Mouse (Mus musculus) heart, postnatal 10 days (tissue): Measurements from ENCODE around the gene Tdrd9. TPM values are rescaled to one million over a fixed set of nuclear protein-coding genes. Genes with fewer than 3 reads are reported as not detected.
A peak's percentile ranks its signal among the peaks of the same experiment; 100 is the strongest.

Experiments
- DNase-seq, 2 experiments: peaks; one replicate each; pipeline ENCODE4 v3.0.0; 2021
- intact Hi-C: fragments of 180-260 bp; cut with DNase I; formaldehyde crosslinking; loops from one replicate; pipeline ENCODE4 v1.15.1; 2025
- total RNA-seq, 2 experiments: library from RNA; stranded (reverse); gene quantifications; 2 replicates each; pipeline ENCODE4 v1.2.3; 2021

The Tdrd9 gene
- total RNA-seq, result under 1 TPM; 0.15 to 0.26 TPM

GRCm38 (mm10) chr12:111971231-111971686 is at the start of gene Tdrd9:
Gene Tdrd9 (plus strand): TSS chr12:111971559.
- intact Hi-C loops, result no loop called here
- no peak for DNase-seq

- DNase-seq, result no peak
- intact Hi-C loops, result no loop called here
These were observed 48.2 kb upstream of the Tdrd9 start for GRCm38 (mm10) chr12:111923117-111923516.

GRCm38 (mm10) chr12:111927338-111927737 is 44.0 kb upstream of the Tdrd9 start:
- DNase-seq, result peak; percentile 69

GRCm38 (mm10) chr12:111928411-111928966 is 42.9 kb upstream of the Tdrd9 start:
- no peak for DNase-seq
- intact Hi-C loops, result no loop called here

More at GRCm38 (mm10) chr12:111927338-111927737, 44.0 kb upstream of the Tdrd9 start:
- intact Hi-C loops, result no loop called here

GRCm38 (mm10) chr12:111931411-111932025 is 39.8 kb upstream of the Tdrd9 start:
- DNase-seq, result no peak
- intact Hi-C loops, result no loop called here

GRCm38 (mm10) chr12:111932513-111932912 is 38.8 kb upstream of the Tdrd9 start:
- intact Hi-C loops, result no loop called here
- no peak for DNase-seq

- DNase-seq, result peak; percentile 53 to 57
- intact Hi-C loops, result no loop called here
These were observed 38.2 kb upstream of the Tdrd9 start for GRCm38 (mm10) chr12:111933032-111933704.

- intact Hi-C loops, result no loop called here
- no peak for DNase-seq
These were observed 37.4 kb upstream of the Tdrd9 start for GRCm38 (mm10) chr12:111933971-111934370.

GRCm38 (mm10) chr12:111936706-111937550 is 34.4 kb upstream of the Tdrd9 start:
- DNase-seq, result peak; percentile 53 to 61

GRCm38 (mm10) chr12:111938623-111939177 is 32.7 kb upstream of the Tdrd9 start:
- DNase-seq, result no peak
- intact Hi-C loops, result no loop called here

More at GRCm38 (mm10) chr12:111936706-111937550, 34.4 kb upstream of the Tdrd9 start:
- intact Hi-C loops, result no loop called here

GRCm38 (mm10) chr12:111943421-111944064 is 27.8 kb upstream of the Tdrd9 start:
- intact Hi-C loops, result loop anchor here (2.0 kb wide), 2 partner anchors 27 to 37 kb away; no protein-coding TSS in a partner anchor

GRCm38 (mm10) chr12:111944065-111944987 is 27.0 kb upstream of the Tdrd9 start:
- intact Hi-C loops, result loop anchor here (2.0 kb wide), 2 partner anchors 28 to 38 kb away; no protein-coding TSS in a partner anchor
- DNase-seq, result peak; percentile 46 to 47

More at GRCm38 (mm10) chr12:111943421-111944064, 27.8 kb upstream of the Tdrd9 start:
- DNase-seq, result peak in 1 of 2 experiments; percentile 40

- intact Hi-C loops, result loop anchor here (2.0 to 5.0 kb wide), 3 partner anchors 28 to 203 kb away; no protein-coding TSS in a partner anchor
These were observed 26.2 kb upstream of the Tdrd9 start for GRCm38 (mm10) chr12:111945115-111945514.

GRCm38 (mm10) chr12:111945765-111946655 is 25.3 kb upstream of the Tdrd9 start:
- DNase-seq, result peak; percentile 59 to 62
- intact Hi-C loops, result loop anchor here (1.0 to 5.0 kb wide), 4 partner anchors 29 to 204 kb away; no protein-coding TSS in a partner anchor

More at GRCm38 (mm10) chr12:111945115-111945514, 26.2 kb upstream of the Tdrd9 start:
- DNase-seq, result peak; percentile 73 to 81

- peak; percentile 82 to 84 for DNase-seq
- intact Hi-C loops, result loop anchor here (1.0 to 5.0 kb wide), 2 partner anchors 68 to 204 kb away; no protein-coding TSS in a partner anchor
These were observed 24.6 kb upstream of the Tdrd9 start for GRCm38 (mm10) chr12:111946716-111947115.

- intact Hi-C loops, result no loop called here
- no peak for DNase-seq
These were observed 20.9 kb upstream of the Tdrd9 start for GRCm38 (mm10) chr12:111950486-111950885.

GRCm38 (mm10) chr12:111951701-111952100 is 19.7 kb upstream of the Tdrd9 start:
- intact Hi-C loops, result no loop called here
- no peak for DNase-seq
